Mouse (Mus musculus) CD4-positive helper T cell, adult 2 months (primary cell): ENCODE data around the gene Myom3.

Experiments
- DNase-seq: peaks from one replicate; pipeline ENCODE4 v3.0.0-alpha.2; 2012; ENCODE audit warnings: low read depth, missing footprints, low spot score

Gene Myom3

DNA sequence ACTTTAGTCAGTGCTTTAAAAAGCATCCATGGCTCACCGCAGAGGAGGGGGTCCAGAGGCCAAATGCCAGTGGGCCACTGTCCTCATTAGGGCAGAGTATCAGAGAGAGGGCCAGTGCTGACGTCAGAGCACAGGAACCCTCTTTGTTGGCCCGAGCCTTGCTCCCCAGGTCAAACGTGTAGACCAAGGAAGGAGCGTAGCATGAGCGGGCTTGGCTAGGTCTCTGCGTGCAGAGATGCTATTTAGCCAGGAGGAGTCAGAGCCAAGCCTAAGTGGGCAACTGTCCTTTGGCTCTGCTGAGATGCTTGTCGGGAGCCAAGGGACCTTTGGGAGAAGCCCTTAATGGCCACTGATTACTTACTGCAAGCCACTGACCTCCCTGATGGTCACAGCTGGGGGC lies 1.5 kb downstream of the Myom3 start:
- DNase-seq, result no peak

DNA sequence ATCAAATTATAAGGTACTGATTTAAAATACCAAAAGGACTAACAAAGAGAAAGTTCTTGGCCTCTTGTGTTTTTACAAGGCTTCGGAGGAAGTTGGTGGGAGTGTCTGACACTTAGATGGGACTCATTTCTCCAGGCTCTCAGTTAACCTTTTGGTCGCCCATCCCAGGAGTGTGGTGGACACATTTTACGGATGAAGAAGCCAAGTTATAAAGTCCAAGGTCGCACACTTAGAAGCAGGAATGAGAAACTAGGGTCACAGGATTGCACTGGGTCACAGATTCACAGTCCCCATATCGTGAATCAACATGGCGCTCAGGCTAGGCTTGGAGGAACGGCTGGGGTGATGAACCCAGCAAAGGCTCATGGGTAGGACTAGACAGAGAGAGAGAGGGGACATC lies 2.1 kb downstream of the Myom3 start:
- no peak for DNase-seq

DNA sequence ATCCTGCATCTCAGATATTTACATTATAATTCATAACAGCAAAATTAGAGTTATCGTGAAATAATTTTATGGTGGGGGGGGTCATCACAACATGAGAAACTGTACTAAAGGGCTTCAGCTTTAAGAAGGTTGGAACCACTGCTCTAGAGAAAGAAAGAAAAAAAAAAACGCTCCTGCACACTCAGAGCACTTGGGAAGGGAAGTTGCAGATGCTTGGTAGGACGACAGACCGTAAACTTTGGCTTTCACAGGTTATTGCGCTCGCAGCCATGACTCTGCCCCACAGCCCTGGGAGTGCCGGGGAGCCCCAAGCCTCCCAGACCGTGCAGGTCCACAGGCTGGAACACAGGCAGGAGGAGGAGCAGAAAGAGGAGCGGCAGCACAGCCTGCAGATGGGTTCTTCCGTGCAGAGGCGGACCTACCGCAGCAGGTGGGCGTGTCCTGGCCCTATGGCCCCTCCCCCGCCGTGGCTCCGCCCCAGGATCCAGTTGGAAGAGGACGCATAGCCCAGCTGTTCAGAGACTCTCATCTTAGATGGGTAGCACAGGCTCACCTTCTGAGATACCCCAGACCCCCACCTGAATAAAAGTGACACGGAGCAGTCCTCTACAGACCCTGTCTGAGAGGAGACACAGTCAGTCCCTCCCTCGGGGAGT lies 2.9 kb downstream of the Myom3 start:
- DNase-seq, result peak; percentile 61

DNA sequence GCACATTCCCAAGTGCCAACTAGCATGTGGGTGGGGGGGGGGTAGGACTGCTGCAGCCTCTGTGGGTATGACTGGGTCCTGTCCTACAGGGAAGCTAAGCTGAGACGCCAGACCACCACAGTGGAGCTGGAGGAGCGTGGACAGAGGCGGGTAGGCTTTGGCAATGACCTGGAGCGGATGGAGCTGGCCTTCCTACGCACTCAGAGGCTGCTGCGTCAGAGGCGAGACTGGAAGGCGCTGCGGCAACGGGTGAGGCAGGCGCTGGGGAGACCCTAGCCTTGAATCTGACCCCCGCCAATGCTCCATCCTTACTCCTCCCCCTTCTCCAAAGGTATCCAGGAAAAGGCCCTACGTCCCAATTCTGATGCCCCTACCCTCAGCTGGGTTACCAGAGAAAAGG lies 5.2 kb downstream of the Myom3 start:
- no peak for DNase-seq

DNA sequence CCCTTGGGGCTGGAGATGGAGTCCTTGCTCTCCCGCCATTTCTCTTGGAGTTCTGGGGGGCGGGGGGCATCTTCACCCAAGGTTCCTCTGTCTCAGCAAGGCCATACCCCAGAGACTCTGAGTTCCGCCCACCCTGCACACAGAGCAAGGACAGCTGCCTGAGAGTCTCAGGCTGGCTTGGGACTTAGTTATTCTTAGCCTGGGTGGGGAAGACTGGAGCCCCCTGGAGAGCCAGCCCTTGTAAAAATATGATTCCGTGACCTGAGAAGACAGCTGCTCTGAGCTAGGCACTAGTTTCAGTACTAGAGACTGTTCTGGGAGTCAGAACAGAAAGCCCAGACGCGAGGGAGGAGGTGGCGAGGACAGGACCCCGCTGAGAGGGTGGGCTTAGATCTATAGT lies 6.2 kb downstream of the Myom3 start:
- DNase-seq, result no peak

DNA sequence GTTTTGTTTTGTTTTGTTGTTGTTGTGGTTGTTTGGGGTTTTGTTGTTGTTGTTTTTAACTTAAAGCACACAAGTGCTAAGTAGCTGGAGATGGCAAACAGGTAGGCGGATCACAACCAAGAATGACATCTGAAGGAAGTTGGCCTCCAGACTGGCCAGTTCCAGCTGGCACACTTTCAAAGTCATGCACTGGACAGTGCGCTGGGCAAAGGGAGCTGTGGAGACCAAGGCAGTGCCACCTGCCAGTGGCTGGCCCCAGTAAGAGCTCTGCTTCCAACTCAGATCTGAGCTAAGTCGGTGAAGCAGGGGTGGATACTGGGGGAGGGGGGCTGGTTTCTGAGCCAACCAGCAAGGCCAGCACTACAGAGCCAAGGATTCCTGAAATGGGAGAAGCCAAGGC lies 7.5 kb downstream of the Myom3 start:
- no peak for DNase-seq

DNA sequence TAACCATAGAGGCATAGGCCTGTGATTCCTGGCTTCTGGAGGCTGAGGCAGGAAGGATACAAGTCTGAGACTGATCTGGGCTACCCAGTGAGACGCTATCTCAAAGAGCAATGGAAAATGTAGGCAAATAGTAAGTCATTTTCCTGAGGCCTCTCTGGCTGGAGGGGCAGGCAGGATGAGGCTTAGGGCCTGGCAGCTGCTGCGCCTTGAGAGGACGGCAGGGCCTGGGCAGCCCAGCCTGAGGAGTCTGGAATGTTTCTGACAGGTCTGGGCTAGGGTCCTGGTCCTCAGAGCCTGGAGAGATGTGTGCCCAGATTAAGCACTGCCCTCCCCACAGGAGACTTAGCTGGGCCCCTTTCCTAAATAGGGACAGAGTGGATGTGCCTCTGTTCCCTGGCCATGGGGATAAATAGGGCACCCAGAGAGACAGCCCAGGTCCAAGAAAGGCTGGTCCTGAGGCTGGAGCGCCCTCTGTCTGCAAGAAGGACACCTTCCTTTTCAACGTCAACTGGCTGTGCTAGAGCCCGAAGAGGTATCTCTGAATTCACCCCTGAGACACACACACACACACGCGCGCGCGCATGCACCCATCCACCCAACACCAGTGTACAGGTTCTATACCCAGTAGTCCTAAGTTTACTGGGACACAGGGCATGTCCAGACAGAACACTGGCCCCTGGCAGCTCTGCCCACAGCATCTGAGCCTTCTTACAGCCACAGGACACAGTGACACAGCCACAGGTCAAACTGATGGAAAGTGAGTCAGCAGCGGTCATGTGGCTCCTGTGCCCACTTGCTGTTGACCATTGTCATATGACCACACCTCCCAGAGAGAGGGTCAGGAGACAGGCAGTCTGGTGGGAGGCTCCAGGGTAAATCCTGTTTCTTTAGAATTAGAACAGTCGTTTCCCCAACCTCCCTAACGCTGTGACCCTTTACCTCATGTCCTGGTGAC lies 9.3 kb downstream of the Myom3 start:
- DNase-seq, result no peak

DNA sequence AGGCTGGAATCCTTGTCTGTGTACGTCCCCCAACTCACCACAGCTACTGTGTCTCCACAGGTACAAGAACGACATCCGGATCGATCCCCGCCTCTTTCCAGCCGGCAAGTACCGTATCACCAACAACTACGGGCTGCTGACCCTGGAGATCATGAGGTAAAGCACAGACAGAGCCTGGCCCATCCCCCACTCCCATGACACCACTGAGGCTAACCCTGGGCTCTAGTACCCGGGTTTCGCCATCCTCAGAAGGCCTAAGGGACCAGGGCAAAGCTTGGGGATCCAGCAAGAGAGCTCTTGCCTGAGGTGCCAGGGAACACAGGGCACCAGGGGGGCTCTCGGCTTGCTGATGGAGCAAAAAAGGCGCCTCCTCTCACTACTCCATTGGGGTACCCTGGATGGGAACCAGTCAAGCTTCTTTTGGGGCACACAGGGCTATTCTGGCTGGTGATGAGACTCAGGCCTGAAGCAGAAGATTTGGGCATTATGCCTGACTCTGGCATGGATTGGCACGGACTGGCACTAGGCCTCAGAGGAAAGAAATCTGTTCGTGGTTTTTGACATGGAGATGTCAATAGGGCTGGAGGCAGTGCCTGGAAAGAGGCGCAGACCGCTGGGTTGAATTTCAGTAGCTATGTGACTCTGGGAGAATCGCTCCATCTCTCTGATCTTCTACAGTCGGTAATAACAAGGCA lies 11.2 kb downstream of the Myom3 start:
- DNase-seq, result no peak

DNA sequence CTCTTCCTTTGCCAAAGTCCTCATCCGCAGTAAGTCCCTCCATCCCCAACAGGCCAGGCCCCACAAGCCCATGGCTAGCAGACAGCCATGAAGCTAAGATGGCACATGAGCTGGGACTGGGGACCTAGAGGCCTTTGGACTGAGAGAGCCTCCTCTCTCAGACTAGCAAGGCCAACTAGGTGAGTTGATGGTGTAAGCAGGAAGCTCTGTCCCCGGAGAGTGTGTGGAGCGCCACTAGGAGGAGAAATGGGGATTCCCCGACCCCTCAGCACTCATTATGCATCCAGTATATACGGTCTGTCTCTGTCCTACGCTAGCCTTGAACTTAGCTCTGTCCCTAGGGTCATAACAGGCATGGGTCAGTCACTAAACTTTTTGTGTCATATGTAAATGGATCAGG lies 12.1 kb downstream of the Myom3 start:
- no peak for DNase-seq

DNA sequence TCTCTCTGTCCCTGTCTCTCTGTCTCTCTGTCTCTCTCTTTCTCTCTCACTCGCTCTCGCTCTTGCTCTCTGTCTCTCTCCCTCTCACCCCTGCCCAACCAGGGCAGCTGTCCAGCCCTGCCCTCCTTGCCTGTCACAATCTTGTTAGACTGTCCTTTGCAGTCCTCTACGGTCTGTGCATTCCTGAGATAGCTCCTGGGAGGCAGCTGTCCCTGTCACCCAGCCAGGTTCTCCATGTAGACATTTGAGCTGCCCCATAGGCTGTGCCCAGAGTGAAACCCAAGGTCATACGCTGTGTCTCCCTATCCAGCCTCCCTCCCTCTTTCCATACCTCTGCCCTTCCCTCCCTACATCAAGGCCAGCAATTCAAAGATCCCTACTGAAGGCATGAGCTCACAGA lies 13.2 kb downstream of the Myom3 start:
- DNase-seq, result no peak

DNA sequence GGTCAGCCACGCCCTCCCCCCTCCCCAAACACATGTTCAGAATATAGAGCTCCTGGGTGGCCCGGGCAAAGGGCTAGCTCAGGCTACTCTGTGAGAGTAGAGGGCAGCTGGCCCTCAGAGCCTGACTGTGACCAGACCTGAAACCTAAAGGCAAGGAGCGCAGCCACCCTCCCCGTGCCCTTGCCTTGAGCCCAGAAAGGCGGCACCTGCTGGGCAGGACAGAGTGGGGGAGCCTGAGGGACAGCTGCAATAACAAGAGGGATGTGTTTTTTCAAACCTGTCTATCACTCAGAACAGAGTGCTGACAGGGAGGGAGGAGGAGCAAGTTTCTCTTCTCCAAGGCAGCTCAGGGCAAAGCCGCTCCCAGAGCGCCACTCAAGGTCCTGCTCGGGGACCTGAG lies 15.0 kb downstream of the Myom3 start:
- DNase-seq, result no peak

DNA sequence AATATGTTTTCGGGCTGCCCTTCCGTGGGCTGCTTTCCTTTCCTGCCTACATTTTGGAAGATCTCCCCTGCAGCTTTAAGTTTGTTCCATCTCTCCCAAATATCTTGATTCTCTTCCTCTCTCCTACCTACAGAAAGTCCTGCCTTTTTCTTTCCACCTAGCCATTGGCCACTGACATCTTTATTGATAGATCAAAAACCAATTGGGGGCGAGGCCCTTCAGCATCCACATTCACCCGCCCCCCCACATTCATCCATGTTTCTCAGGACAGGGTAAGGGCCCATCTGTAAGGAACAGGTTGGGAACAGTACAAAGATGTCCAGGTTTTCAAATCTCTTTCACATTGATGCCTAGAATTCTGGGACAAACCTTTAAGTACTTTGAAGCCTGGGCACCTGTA lies 17.3 kb downstream of the Myom3 start:
- no peak for DNase-seq

DNA sequence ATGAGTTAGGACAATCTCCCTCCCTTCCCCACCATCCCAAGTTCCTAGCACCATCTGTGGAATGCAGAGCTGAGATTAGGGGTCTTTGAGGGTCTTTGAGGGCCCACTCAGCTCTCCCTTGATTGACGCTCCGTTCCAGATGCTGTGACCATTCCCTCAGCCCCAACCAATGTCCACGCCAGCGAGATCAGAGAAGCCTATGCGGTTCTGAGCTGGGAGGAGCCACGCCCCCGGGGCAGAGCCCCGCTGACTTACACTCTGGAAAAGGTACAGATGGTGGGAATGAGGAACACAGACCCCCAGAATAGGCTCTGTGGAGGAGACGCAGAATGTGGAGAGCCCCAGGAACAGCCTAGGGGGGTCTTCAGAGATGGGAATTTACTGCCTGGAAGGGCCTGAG lies 20.1 kb downstream of the Myom3 start:
- no peak for DNase-seq

DNA sequence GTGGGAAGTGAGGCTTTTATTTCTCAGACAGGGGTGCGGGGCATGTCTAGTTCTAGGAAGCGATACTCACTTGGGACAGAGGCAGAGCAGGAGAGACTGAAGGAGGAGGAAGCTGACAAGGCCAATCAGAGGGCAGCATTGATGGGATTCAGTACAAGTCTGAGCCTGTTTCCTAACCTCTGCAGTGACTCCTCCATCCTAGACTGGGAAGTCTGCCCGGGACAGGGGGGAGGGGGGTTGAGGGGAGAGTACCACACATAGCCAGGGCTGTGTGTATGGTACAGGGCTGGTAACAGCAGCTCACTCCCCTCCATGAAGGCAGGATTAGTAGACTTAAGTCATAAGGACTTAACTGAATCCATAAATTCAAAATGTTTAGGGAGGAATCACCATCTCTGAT lies 20.7 kb downstream of the Myom3 start:
- no peak for DNase-seq

DNA sequence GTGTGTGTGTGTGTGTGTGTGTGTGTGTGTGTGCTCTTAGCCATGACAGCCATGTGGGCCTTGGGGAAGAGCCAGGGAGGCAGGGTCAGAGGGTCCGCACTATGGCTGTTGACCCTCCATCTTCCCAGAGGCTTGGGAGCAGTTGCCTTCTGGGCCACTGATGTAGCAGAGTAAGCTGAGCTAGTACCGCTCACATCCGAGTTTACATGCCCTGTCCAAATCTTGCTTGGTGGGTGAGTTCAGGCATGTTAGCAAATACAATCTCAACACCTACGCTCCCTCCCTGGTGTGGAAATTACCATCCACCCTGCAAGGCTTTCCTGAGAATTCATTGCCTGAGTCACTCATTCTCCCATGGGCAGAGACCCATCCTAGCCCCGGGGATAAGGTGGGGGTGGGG lies 21.8 kb downstream of the Myom3 start:
- no peak for DNase-seq

DNA sequence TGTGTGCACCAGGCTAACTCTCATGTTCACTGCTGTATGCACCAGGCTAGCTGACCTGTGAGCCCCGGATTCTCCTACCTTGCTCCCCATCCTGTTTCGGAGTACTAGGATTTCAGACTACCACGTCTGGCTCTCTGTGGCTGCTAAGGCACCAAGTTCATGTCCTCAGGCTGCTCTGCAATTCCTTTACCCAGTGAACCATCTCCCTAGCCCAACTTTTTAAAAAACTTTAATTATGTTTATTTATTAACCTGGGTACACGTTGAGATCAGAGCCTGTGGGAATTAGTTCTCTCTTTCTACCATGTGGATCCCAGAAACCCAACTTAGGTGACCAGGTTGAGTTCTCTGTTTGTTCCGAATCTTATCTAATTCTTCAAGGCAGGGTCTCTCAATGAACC lies 27.1 kb downstream of the Myom3 start:
- DNase-seq, result no peak

DNA sequence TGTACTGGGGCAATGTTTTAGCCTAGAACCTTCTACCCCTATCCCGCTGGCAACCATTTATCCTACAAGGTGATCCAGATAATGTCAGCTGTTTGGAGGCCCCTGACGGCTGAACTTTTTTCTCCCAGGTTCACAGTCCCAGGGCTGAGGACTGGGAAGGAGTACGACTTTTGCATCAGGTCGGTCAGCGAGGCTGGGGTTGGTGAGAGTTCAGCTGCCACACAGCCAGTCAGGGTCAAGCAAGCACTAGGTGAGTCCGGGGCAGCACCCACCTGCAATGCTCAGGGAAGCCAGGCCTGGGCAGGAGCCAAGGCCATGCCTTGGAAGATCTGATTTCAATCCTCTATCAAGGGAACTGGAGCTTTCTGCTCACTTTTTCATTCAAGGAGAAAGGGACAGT lies 27.8 kb downstream of the Myom3 start:
- no peak for DNase-seq

DNA sequence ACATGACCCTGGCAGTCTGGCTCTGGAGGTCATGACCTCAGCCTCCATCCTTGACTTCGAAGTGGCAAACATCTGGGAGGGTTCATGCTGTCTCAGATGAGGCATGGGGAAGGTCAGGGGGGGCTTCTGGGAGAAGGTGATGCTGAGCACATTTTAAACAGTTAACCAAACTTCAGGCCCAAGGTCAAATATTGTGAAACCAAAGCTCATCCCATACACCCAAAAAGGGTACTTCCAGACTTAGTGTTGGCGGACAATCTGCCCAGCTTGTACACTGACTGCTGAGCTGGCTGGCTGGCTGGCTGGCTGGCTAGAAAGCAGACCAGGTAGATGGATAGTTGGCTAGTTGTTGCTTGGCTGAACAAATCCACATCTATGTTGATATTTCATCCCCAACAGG lies 29.6 kb downstream of the Myom3 start:
- DNase-seq, result no peak

DNA sequence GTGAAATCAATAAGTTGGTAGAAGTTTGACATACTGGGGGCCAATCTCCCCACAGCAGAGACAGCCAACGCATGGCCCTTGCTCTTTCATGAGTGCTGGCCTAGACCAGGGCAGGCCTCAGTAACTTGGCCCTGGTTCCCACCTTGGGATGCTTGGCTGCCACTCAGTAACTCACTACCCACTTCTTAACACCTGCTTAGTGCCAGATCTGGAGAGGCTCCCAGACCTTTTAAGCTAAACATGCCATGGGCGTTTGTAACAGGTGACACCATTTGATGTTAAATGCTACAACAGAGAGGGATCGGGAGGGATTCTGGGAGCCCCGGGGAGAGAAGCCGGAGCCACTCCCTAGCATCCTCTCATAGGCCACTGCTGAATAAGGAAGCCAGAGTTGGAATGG lies 33.3 kb downstream of the Myom3 start:
- DNase-seq, result no peak

DNA sequence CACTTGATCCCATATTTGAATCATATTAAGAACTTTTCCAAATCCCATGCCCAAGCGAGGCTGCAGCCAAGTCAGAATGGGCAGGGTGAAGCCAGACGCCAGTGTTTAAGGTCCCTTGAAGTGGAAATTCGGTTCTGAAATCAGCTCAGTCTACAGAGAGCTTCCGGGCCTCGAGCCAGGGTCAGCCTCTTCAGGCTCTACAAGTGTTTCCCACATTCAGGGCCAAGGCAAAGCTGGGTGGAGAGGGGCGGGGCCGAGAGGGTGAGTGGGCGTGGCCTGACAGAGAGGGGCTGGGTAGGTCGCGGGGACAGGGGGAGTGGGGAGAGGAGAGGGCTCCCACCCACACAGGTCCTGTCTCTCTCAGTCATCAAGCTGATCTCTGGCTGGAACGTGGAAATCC lies 38.4 kb downstream of the Myom3 start:
- DNase-seq, result no peak

DNA sequence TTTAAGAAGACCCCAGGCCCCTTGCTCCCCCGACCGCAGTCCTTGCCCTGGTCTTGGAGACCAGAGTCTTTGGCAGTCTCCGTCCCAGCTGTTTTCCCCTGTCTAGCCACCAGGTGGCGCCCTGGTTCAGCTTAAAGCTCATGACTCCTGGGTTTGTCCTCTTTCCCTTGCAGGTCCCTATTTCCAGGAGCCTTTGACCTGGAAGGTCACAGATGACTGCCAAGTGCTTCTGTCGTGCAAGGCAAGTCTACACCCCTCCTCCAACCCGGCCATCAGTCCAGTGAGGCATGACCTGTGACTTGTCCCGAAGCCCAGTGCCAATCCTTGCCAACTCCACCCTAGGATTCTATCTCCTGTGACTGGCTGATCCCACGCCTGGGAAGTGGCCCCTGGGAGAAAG lies 42.0 kb downstream of the Myom3 start:
- peak; percentile 71 for DNase-seq

DNA sequence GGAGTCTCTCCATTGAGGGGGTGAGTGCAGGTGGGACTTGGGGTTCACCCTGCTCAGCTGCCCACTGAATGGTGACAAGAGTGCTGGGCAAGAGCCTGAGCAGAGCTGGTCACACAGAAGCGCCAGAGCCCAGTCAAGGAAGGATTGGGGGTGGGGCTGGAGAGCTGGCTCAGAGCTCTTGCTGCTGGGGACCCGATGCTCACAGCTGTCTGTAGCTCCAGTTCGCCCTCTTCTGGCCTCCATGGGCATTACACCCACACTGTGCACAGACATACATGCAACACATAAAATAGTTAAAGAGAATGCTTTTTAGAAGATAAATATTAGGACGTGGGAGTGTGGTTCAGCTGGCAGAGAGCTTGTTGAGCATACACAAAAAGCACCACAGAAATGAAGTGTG lies 43.8 kb downstream of the Myom3 start:
- peak; percentile 25 for DNase-seq

DNA sequence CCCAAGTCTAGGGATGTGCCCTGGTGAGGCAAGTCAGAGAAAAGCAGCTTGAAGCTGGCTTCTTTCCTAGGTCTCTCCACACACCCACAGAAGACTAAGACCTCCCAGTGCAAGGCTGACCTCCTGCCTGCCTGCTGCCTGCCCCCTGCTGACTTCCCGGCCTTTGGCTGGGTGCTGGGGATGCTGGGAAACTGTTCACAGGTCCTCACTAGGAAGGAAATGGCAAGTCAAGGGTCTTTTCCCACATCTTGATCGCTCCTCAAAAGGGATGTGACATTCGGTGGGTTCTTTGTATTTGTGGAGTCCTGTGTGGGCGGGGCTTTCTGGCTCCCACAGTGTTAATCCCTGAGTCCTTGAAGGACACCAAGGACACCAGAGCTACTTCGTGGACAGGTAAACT lies 44.7 kb downstream of the Myom3 start:
- DNase-seq, result no peak
